Mouse (Mus musculus): Measurements from ENCODE around the gene Gm10944. TPM values are rescaled to one million over a fixed set of nuclear protein-coding genes. Genes with fewer than 3 reads are reported as not detected.

The Gm10944 gene
- not detected for polyA plus RNA-seq (2017; shearing (Covaris generic))

- no peak for ATAC-seq
Observed at GRCm38 (mm10) chr10:10681048-10681447, at the start of gene Gm10944. TSS of gene Gm10944 (plus strand) at chr10:10681348.

GRCm38 (mm10) chr10:10655991-10656390 lies 25.2 kb upstream of the Gm10944 start:
- ATAC-seq = no peak

- no peak for ATAC-seq
Observed at GRCm38 (mm10) chr10:10656621-10657020, 24.5 kb upstream of the Gm10944 start.

- ATAC-seq = no peak
Observed at GRCm38 (mm10) chr10:10659161-10659560, 22.0 kb upstream of the Gm10944 start.

GRCm38 (mm10) chr10:10659976-10660375 lies 21.2 kb upstream of the Gm10944 start:
- no peak for ATAC-seq

- no peak for ATAC-seq
Observed at GRCm38 (mm10) chr10:10688907-10689667, 7.9 kb downstream of the Gm10944 start.

GRCm38 (mm10) chr10:10689668-10690223 lies 8.6 kb downstream of the Gm10944 start:
- no peak for ATAC-seq

GRCm38 (mm10) chr10:10697497-10697896 lies 16.3 kb downstream of the Gm10944 start:
- ATAC-seq = no peak

- ATAC-seq = no peak
Observed at GRCm38 (mm10) chr10:10700903-10701302, 19.8 kb downstream of the Gm10944 start.

GRCm38 (mm10) chr10:10701326-10701725 lies 20.2 kb downstream of the Gm10944 start:
- ATAC-seq = no peak

GRCm38 (mm10) chr10:10708031-10708430 lies 26.9 kb downstream of the Gm10944 start:
- no peak for ATAC-seq

GRCm38 (mm10) chr10:10710359-10710758 lies 29.2 kb downstream of the Gm10944 start:
- ATAC-seq = no peak

GRCm38 (mm10) chr10:10710837-10711236 lies 29.7 kb downstream of the Gm10944 start:
- ATAC-seq = no peak

- ATAC-seq = no peak
Observed at GRCm38 (mm10) chr10:10726501-10726900, 45.4 kb downstream of the Gm10944 start.

Other genes with a start within 250 kb of the Gm10944 start
- under 1 TPM in 1 of 2 experiments, not detected in 1; 0.34 TPM for gene Adgb, start 209.0 kb upstream of the Gm10944 start, polyA plus RNA-seq (2017; shearing (Covaris generic))
- 1 to 10 TPM; 6.7 to 7.0 TPM for gene Rab32, start 123.1 kb upstream of the Gm10944 start, polyA plus RNA-seq (2017; shearing (Covaris generic))

All from activated CD4-positive, CD25-positive, alpha-beta regulatory T cell, adult 4 months (primary cell).